Mouse (Mus musculus) thymus, adult 2 months (tissue): ENCODE data around the gene Msrb3.

Experiments
- CTCF ChIP-seq: fragments of 200-500 bp; IDR thresholded peaks from 2 replicates; pipeline ENCODE4 v1.5.1; 2012; ENCODE audit warnings: mild to moderate bottlenecking, control low read depth, low read length, moderate library complexity, borderline replicate concordance; ENCODE audit not compliant: control insufficient read depth, poor library complexity, insufficient read depth; ENCODE audit errors: extremely low read depth
- POLR2A ChIP-seq: fragments of 200-500 bp; IDR thresholded peaks from 2 replicates; pipeline ENCODE4 v1.6.1; 2012; ENCODE audit warnings: mild to moderate bottlenecking, low read length, control low read depth, moderate library complexity; ENCODE audit not compliant: control insufficient read depth, poor library complexity, insufficient read depth; ENCODE audit errors: extremely low read depth

- TF ChIP-seq POLR2A, result no peak
- no peak for TF ChIP-seq CTCF
Measured at GRCm38 (mm10) chr10:120796749-120797148, 102.2 kb downstream of the Msrb3 start.
